Mouse (Mus musculus) lung, adult 2 months (tissue): Measurements from ENCODE around the gene Tmem110.

Experiments used
- CTCF ChIP-seq: fragments of 200-500 bp; IDR thresholded peaks from 2 replicates; pipeline ENCODE4 v1.5.1; 2011; ENCODE audit warnings: mild to moderate bottlenecking, low read length, control low read depth; ENCODE audit not compliant: insufficient read depth
- POLR2A ChIP-seq: fragments of 200-500 bp; IDR thresholded peaks from 2 replicates; pipeline ENCODE4 v1.6.1; 2011; ENCODE audit warnings: low read depth, mild to moderate bottlenecking, control low read depth, low read length, borderline replicate concordance; ENCODE audit errors: extremely low read depth

GRCm38 (mm10) chr14:30912641-30913040 lies 87.3 kb downstream of the Tmem110 start:
- TF ChIP-seq POLR2A = no peak
- TF ChIP-seq CTCF = no peak
